Mouse (Mus musculus): ENCODE results near the gene Abcb7. TPM values are rescaled to one million over a fixed set of nuclear protein-coding genes. Genes with fewer than 3 reads are reported as not detected.

The Abcb7 gene
- 13.7 TPM for polyA plus RNA-seq (2017; shearing (Covaris generic))

DNA sequence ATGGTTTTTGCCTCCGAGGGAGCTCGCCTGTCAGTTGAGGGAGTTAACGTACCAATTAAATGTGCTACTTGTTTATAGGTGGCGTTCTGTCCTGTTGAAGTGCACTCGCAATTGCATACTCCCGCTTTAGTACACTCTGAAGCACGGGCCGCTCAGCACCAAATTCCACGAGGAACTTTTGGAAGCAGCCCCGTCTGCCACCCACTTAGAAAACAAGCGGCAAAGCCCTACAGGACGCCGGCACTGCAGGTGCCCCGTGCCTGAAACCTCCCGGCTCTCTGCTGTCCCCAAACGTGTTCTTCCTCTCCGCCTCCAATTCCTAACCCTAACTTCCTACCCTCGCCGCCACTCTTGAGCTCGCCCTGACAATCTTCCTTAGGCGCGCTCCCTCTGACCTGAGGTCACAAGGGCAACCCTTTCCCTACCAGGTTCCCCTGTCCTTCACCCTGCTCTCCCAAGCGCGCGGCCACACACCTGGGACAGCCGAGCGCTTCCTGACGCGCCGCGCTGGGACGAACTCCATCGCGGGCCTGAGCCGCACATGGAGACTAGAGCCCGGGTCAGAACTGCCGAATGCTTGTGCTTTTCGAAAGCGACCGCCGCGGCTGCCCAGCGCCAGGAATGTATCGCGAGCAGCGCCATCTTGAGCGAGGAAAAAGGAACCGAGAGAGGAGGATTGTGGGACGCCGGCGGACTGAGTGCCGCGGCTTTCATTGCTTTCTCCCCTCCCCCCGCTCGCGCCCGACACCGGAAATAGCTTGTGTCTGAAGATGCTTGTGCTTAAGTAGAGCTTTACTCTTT lies at the start of gene Abcb7:
Abcb7 (minus strand) TSS at position 674 of the 801 bp plus-strand sequence.

Other genes starting within 250 kb of the Abcb7 start
- gene Nexmif, start 212.7 kb downstream of the Abcb7 start, polyA plus RNA-seq (2017; shearing (Covaris generic)): not detected
- 2.9 TPM for gene Uprt, start 69.0 kb upstream of the Abcb7 start, polyA plus RNA-seq (2017; shearing (Covaris generic))